Mouse (Mus musculus): ENCODE results near the gene Rhox2b.
"Not testable (repeated sequence)": the region's sequence is repeated elsewhere in the genome, so short reads cannot be mapped to it uniquely, and the experiment has no call there.

Rhox2b gene

DNA sequence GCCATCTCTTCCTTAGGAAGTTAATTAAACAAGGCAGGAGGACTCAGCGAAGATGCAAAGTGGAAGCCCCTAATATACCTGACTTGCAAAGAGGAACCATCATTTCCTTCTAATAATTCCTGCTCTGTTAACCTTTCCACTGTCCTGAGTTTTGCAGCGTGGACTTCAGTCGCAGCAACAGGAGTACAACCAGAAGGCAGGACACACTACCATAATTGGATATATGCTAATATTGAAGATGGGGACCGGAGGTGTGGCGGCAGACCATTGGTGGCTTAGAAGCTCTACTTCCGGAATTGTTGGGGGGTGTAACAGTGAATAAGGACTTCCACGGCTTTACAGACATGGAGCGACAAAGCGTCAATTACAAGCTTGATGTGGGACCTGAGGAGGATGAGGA, at the start of gene Rhox2b:
Rhox2b (plus strand) TSS at position 301 of the 400 bp plus-strand sequence.
- not testable (repeated sequence) for DNase-seq

DNA sequence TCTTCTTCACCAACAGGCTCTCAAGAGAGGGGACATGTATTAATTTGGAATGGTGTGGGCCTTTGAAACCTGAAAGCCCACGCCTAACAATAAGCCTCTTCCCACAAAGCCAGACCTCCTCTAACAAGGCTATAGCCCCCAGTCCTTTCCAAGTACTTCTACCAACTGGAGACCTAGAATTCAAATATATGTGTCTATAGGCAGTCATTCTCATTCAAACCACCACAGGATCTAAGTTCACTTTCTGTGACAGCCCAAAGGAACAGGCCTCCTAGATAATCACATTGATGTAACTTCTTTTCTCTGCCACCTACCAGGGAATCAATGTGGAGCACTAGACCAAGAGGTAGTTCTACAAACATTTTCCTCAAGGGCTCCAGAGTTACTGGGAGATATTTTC, 32.1 kb upstream of the Rhox2b start, which contains the start of gene Rhox3a2:
Rhox3a2 (plus strand) TSS at position 301 of the 400 bp plus-strand sequence.
- DNase-seq, result not testable (repeated sequence)

DNA sequence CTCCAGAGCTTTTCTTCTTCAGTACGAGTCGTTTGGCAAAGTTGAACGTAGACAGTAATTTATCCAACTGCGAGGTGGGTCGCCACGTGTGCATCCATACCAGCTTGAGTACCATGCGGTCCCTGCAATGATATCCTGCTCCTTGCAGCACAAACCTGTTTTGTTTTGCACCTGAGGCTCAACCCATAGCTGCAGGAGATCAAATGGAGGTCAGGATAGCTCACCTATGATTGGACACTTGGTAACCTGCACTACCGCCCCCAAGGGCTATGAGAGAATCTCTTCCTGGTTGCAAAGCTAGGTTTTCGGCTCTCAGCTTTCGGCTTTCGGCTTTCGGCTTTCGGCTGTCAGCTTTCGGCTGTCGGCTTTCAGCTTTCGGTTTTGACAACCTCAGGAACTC, 21.3 kb upstream of the Rhox2b start, which contains the start of gene Rhox4a2:
Rhox4a2 (plus strand) TSS at position 301 of the 400 bp plus-strand sequence.
- not testable (repeated sequence) for DNase-seq

DNA sequence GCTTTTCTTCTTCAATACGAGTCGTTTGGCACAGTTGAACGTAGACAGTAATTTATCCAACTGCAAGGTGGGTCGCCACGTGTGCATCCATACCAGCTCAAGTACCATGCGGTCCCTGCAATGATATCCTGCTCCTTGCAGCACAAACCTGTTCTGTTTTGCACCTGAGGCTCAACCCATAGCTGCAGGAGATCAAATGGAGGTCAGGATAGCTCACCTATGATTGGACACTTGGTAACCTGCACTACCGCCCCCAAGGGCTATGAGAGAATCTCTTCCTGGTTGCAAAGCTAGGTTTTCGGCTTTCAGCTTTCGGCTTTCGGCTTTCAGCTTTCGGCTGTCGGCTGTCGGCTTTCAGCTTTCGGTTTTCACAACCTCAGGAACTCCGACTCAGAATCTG, 20.3 kb downstream of the Rhox2b start, which contains the start of gene Rhox4b:
Rhox4b (plus strand) TSS at position 301 of the 400 bp plus-strand sequence.
- DNase-seq, result not testable (repeated sequence)

GRCm38 (mm10) chrX:37453380-37453779, 41.5 kb downstream of the Rhox2b start, which contains the start of gene Rhox2c:
Gene Rhox2c, plus strand, starts transcription at chrX:37453680.
- not testable (repeated sequence) for DNase-seq

DNA sequence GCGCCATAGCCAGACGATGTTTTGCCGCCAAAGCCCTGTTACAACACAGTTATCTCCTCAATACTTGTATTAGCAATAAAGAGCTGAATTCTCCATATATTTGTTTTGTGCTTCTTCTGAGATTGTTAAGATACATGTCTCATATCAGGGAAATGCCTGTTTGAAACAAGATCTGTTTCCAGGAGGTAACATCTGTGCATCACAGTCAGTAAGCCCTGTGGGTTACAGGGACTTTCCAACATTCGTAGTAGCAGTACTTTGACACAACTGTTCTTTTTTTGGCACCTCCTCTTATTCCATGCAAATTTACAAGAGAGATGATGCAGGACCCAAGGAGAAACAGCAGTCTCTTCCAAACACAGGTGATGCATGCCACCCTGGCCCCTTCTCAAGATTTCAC, 46.4 kb downstream of the Rhox2b start, which contains the start of gene Rhox3c:
Rhox3c (plus strand) TSS at position 301 of the 400 bp plus-strand sequence.
- not testable (repeated sequence) for DNase-seq

All from thymus, adult 18-20 months (tissue).